16 mouse cellular contexts compared by ENCODE assay signal in the genomic region with DNA sequence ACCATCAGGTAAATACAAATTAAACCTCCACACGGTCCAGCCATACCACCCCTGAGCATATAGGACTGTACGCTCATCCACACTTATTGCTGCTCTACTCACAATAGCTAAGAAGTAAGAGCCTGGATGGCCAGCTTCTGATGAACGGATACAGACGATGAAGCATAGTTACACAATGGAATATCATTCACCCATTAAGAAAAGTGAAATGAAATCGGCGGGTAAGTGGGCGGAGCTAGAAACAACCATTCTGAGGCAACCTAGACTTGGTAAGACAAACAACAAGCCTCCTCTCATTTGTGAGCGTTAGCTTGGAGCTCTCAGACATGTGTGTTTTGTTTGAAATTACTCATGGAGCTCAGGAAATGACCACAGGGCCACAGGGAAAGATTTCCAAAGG.
"Had no signal": no experiment of that assay in that cellular context is flagged by ENCODE, and none has a peak within 500 bp of the region (broad histone marks: within the 10 kb centered on the region; RNA-seq: fewer than 3 reads in every experiment).

No protein-coding gene starts in this region.

- H3K4me3 ChIP-seq: megakaryocyte, embryonic 14.5 days; midbrain, embryonic 13.5 days; midbrain, embryonic 15.5 days; neural tube, embryonic 12.5 days had no signal

- H3K27ac ChIP-seq: macrophage; midbrain, embryonic 13.5 days; midbrain, embryonic 15.5 days; neural tube, embryonic 12.5 days had no signal

- H3K4me1 ChIP-seq: midbrain, embryonic 13.5 days; midbrain, embryonic 15.5 days had no signal

- H3K27me3 ChIP-seq: megakaryocyte, embryonic 14.5 days; midbrain, embryonic 13.5 days; midbrain, embryonic 15.5 days; neural tube, embryonic 12.5 days had no signal

- H3K9me3 ChIP-seq: megakaryocyte, embryonic 14.5 days; midbrain, embryonic 13.5 days; midbrain, embryonic 15.5 days; neural tube, embryonic 12.5 days had no signal

- H3K9ac ChIP-seq: liver, postnatal 0 days; lung, embryonic 14.5 days; midbrain, embryonic 13.5 days; midbrain, embryonic 15.5 days; neural tube, embryonic 12.5 days had no signal

- DNase-seq: liver, postnatal 0 days; lung, embryonic 14.5 days; lung, postnatal 14 days; lung, postnatal 36 days; right cerebral cortex, postnatal 14 days; right cerebral cortex, postnatal 4 days; spleen, adult 18-20 months; thymus, adult 18-20 months; thymus, postnatal 14 days; thymus, postnatal 36 days had no signal

- ATAC-seq: liver, postnatal 0 days; midbrain, embryonic 13.5 days; midbrain, embryonic 15.5 days had no signal

- H3K36me3 ChIP-seq: midbrain, embryonic 15.5 days had no signal

- H3K4me2 ChIP-seq: lung, embryonic 14.5 days; midbrain, embryonic 11.5 days; midbrain, embryonic 13.5 days; midbrain, embryonic 15.5 days; neural tube, embryonic 12.5 days had no signal
